Mouse (Mus musculus): ENCODE results near the gene Lyst.
"Not testable (repeated sequence)": the region's sequence is repeated elsewhere in the genome, so short reads cannot be mapped to it uniquely, and the experiment has no call there.

The Lyst gene

DNA sequence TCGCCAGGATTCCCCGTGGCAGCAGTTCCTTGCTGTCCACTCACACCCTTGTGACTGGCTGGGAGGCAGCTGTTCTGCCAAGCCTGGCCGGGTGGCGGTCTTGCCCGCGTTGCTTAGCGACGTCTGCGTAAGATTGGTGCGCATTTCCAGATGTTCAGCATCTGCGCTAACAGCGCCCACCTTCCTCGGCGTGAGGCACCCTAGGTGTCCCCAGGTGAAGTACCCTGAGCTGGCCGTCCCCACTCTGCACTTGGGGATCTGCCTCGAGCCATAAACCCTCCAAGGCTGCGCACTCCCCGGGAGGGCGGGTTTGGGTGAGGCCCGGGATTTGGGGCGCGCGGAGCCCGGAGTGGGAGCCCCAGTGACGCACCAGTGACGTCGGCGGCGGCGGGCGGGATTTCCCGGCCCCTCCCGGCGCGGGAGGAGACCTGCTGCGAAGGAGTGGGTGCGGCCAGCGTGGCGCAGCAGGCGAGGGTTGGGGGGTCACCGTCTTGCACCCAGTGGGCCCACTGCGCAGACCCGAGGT lies 193.8 kb downstream of the Lyst start, which contains the start of gene Gng4:
Gng4 (plus strand) TSS at position 166 of the 526 bp plus-strand sequence.
- DNase-seq = peak; percentile 11

DNA sequence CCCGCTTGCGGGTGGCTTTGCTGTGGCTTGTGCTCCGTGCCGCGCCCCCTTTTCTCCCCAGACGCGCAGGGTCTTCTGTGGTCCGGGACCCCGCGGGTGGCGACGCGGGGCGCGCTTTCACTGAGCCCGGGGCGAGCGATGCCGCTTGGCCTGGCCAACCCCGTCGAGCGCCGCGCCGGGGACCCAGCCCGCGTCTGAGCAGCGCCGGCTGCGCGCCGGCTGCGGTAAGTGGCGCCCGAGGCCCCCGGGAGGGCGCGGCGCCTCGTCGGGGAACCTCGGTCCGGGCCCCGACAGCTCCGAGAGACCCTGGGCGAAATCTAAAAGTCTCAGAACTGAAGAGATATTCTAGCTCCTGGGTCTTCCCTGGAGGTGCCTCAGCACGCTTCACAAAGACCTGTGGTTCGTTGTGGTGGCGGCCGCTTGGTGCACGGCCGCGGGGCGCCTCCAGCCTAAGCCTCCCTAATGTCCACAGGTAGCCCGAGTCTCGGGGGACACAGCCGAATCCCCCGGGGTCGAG lies 194.3 kb downstream of the Lyst start:
- DNase-seq = no peak

DNA sequence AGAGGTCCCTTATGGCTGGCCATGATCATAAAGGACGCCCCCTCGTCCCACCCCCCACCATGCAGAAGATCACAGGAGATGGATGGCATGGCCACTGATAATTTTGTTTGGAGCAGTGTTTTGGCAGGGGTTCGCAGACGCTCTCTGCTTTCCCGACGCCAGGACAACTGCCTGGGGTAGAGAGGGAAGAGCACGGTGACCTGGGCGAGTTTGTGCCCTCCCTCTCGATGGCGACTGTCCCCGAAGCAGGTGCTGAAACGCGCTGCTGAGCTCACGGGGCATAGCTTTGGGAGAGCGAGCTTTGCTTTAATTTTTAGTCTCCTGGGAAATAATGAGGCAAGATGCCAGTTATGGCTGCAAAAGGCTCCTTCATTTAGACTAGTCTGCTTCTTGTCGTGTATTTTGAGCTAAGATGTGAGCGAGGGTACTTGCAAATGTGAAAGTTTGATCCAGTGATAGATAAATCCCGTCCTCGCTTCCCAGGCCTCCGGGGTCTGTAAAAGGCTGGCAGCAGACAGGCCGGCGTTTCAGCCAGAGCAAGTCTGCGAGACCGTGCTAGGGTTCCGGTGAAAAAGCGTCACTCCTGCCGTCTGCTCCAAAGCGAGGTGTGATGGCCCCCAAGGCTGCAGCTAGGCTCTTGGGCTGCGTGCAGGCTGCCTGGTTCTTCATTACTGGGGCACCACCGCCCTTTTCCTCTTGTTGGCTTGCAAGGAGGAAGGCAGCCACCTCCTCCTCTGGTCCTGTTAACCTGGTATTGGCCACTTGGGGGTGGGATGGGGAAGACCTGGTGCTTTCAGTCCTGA lies 195.0 kb downstream of the Lyst start:
- DNase-seq = no peak

DNA sequence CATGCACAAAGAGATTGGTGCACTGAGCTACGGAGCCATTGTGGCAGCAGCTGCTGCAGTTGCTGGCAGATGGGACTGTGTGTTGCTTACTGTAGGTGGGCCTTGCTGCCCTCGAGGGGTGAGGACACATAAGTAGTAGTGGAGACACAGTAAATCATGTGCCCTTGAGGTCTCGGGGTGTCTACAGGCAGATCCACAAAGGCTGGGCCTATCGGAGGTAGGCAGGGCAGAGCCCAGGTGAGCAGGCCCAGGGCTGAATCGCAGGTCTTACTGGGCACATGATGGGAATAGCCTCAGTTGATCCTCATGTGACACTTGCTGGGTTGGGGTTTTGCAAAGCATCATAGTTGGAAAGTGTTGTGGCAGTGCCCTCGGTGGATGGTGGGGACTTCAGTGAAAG lies 196.8 kb downstream of the Lyst start:
- DNase-seq = no peak

DNA sequence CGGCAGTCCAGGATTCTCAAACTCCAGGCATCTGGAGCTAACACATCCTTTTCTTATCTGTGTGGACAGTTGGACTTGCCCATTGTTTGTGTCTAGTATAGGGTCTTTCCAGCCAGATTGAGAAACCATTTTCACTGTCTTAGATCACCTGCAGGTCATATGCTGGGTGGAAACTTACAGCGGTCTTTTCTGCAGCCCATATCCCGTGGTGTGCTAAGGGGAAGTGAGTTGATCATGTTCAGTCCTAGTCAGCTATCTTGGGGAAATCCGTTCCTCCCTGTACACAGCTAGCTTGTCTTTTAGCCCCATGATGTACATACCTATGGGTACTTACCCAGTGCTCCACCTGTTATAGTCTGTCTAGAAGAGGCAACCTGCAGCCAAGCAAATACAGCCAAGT lies 197.9 kb downstream of the Lyst start:
- no peak for DNase-seq

DNA sequence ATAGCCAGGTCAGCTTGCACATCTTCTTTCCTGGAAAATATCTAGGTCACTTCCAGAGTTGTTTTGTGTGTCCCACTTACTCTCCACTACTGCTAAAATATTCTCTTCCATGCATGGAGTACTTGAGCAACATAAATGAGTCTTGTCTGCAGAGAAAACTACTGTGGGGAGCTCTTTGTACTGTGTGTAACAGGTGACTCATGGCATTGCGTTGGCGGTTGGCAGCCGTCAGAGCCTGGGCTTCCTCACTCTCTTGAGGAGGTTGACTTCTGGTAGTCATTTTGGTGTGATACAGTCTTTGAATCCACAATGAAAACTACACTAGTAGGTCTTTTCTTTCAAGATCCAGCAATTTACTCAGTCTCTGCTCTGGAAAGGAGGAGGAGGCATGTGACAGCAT lies 201.8 kb downstream of the Lyst start:
- no peak for DNase-seq

DNA sequence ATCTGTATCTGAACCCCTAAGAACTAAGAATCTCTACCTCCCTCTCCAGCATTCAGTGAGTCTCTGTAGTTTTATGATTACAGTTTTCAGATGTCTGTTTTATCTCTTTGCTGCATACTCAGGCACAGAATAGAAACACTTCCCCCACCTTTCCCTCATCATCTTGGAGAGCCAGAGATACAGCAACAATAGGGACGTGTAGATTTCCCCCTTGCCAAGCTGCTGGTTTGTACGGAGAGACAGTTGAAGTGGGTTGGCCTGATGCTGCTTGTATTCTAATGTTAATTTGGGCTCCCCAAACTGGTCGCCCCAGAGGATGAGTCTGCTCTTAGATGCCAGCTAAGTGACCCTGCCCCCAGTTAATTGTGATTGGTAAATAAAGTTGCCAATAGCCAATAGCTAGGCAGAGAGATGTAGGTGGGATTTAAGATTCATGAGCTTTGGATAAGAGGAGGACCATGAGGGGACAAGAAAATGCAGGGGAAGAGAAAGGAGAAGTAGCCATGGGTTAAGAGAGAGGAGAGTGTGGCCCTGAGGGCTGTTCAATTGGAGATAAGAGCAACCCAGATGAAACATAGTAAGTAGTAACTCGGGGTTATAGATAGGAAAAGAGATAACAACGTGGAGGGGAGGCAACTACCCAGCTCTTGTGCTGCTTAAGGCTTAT lies 205.1 kb downstream of the Lyst start:
- no peak for DNase-seq

DNA sequence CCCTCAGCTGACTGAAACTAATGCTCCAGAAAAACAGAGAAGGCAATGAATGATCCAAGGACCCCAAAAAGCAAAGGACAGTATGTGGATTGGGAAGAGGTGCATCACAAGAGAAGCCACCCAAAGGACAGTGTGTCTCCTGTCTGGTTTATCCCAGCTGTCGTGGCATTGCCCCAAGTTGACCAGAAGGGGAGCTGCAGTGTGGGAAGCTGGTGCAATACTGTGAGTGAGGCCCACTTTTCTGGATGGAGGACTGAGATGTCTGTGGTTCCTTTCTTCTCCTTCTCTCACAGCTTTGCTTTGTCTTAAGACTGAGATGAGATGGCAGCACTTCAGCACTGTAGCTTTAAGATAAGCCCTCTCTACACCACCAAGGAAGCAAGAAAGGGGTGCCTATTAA lies 205.9 kb downstream of the Lyst start:
- no peak for DNase-seq

DNA sequence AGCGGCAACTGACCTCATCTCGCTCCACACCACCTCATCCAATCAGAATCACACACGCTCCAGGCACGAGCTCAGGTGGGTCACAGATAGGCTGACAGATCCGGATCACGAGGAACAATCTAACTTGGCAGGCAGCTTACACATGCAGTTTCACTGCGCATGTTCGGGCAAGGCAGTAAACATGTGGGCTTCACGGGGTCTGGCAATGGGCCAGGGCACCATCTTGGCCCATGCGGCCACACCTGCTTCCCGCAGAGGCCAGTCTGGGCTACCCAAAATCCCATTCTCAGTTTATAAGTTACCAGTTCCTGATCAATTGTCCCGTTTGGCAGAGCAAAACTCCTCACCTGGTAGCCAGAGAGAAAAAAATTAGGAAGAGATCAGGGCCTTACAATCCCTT lies 207.6 kb downstream of the Lyst start:
- not testable (repeated sequence) for DNase-seq

DNA sequence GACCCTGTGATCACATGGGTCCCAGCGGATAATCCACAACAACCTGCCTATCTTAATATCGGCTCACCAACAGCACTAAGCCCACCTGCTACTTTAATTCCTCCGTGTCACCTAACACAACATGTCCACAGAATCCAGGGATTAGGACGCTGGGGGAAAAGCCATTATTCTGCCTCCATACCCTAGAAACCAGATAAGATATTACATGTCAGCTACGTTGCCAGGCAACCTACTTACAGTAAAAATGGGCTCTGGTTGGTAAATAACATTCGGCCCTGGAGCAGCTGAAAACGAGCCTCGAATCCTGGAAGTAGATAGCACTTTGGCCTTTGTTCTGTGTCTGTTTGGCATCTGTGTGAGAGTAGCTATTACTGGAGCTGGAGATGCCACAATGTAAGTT lies 208.6 kb downstream of the Lyst start:
- DNase-seq = no peak

DNA sequence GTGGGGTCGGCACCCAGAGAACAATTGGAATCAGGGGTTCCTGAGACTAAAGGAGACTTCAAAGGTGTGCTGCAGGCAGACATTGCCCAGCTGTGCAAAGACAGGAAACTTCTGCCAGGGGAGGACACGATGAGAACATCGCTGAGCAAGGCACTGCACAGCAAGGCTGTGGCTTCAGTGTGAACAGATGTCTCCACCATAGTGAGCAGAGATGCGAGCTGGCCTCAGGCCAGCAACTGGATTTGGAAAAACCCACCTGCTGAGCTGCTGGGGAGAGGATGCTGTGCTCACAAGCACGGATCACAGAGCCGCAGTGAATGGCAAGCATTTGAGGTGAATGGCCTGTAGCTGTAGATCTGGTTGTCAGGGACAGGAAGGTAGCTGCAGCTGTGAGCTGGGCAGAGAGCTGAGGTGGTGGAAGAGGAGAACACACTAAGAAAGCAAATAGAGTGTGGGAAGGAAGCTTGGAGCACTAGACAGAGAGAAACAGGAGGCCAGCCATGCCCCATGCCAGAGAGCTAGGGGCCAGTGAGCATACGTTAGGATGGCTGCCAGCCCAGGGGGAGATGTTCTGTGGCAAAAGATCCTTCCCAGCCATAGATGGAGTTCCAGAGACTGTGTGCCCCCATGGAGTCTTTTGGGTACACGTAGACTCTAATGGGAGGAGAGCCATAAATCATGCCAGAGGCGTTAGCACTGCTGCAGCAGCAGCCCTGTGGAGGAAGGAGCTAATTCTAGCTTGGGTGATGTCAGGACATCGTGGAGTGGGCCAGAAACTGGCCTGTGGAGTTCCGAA lies 218.3 kb downstream of the Lyst start:
- DNase-seq = no peak

DNA sequence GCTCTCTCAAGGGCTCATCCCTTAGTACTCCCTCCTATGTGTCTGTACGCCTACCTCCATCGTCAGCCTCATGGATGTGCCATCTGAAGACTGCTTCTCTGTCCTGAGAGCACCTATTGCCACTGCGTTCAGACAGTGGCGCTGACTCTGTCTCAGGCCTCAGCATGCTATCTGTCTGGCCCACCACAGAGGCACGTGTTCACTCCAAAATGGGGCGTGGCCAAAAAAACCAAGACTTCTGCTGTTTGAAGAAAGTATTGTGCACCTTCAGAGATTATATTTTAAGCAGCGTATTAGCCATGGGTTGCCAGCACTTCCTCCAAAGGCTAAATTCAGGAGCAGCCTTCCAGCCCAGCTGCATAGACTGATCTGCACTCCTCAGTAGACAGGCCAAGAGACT lies 220.7 kb downstream of the Lyst start:
- DNase-seq = no peak

DNA sequence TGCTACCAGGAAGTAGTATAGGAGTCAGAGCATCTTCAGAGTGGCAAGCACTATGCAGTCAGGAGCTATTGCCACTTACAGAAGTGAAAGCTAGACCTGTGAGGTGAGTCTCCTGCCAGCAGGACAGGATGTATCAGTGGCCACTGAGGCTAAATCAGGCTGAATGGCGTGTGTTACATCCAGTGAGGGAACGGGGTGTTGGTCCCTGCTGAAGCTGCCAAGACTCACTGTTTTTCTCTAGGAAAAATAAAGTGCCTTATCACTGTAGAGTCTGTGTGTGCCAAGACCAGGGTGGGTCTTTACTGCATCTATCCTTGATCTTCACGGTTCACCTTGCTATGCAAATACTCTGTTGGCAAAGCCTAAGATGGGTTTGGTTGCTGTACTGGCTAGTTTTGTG lies 228.5 kb downstream of the Lyst start:
- DNase-seq = no peak

DNA sequence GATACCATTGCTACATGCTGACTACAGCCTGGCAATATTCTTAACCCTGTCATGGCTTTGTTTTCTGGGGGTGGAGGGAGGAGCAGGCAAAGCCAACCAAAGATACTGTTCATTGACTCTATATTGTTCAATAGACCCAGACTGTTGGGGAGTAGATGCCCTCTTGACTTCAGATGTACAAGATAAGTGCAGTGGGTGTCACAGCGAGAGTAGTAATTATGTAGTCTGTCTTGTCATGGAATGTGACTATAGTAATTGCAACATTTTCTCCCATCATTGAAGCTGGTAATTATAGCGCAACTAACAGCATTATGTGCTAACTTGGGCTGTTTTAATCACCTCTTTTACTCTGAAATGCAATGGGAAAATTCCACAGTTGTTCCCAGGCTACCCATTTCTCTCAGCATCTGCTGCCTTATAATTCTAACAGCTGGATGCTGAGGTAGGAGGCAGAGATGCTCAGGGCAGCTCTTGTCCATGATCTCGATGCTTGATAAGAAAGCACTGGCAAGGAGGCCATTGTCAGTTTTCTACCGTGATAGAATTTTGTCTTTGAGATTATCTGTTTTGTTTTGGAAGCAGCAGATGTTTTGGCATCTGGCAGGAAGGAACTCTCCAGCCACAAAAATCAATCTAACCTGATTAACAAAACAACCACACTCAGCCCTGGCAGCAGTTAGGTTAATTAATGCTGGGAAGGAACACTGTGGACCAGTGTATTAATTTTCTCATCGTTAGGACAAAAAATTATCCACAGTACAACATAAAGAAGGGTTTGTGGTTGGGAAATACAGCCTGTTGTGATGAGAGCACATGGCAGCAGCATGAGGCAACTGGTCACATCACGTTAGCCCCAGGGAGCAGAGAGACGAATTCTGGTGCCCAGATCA lies 230.3 kb downstream of the Lyst start:
- no peak for DNase-seq

DNA sequence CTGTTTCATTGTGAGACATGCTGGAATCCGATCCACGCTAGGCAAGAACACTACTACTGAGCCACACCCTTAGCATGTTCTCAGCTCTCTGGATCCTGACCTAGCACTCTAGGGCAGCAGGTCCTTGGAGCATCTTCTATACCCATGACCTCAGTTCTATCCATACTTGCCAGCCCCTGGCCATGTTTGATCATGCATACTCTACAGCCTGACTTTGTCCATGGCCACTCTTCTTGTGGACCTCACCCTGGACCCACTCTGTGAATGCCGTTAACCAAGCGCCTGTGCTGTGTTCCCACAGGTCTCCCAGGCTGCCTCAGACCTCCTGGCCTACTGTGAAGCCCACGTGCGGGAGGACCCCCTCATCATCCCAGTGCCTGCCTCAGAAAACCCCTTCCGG lies 234.7 kb downstream of the Lyst start:
- DNase-seq = no peak

DNA sequence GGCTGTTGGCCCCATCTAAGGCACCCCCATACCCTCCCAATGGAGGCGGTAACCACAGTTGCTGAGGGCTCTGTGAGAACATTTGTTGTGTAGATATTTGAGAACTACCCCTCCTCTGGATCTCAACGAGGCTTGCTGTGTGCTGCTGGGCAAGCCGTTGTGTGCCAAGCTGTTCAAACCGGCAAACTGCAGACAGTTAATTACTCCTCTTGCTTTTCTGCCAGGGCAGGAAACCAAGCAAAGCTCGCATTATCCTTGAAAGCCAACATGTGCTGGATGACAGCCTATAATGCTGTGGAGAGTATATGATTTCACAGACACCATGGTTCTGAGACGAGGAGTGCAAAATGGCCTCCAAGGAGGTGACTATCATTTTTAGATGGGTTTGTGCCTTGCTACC lies 236.3 kb downstream of the Lyst start:
- DNase-seq = no peak

DNA sequence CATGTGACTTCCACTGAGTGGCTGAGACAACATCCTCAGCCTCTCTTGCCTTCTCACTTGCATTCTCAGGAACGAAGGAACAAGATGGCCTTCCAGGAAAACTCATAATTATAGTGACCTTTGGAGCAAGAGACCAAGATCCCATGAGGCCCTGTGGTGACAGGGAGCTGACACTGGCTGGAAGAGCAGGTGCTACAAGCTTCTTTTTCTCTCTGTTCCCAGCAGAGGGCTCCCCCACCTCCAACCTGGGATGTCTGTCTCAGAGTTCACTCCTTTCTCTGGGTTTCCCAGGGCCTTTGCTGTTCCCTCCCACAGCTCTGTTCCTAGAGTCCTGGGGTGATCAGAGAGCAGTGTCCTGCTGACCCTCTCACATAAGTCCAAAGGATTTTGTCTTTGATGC lies 237.9 kb downstream of the Lyst start:
- DNase-seq = no peak
